Mouse (Mus musculus) kidney, adult 18-20 months (tissue): ENCODE results near the gene Trim8.

Experiments used
- DNase-seq: peaks from one replicate; pipeline ENCODE4 v3.0.0; 2021

Trim8 gene

DNA sequence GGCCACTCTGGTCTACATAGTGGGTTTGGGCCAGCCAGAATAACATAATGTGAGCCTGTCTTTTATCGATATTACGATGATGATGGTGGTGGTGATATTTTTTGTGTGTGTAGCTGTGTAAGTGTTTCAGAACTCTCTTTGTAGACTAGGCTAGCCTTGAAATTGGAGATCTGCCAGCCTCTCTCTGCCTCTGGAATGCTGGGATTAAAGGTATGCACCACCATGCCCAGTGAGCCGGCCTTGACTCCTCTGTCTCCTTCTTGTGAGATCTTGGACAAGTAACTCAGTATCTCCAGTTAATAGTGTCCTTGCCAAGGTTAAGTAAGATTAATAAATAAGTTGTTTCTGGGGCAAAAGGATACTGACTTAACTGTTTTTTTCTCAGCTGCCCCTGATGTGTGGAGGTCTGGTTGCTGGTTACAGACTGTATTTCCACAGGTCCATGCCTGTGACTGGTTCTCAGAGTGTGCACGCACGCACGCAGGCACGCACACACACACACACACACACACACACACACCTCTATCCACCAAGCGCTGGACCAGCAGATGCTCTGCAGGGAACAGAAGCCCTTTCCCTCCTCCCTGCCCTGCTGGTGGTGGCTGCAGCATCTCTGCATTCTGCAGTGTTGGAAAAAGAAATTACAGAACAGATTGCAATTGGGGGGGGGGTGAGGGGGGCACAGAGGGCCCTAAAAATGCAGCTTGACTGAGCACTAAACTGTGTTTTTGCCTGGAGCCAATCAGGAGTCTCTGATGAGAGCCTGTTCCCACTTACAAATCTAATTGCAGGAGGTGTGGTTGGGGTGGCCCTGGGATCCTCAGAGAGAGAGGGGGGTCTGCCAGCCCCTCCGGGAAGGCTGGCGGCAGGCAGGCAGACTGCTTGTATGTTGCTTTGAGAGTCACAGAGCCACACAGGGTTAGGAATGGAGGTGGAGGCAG, 24.5 kb downstream of the Trim8 start:
- peak; percentile 39 for DNase-seq

DNA sequence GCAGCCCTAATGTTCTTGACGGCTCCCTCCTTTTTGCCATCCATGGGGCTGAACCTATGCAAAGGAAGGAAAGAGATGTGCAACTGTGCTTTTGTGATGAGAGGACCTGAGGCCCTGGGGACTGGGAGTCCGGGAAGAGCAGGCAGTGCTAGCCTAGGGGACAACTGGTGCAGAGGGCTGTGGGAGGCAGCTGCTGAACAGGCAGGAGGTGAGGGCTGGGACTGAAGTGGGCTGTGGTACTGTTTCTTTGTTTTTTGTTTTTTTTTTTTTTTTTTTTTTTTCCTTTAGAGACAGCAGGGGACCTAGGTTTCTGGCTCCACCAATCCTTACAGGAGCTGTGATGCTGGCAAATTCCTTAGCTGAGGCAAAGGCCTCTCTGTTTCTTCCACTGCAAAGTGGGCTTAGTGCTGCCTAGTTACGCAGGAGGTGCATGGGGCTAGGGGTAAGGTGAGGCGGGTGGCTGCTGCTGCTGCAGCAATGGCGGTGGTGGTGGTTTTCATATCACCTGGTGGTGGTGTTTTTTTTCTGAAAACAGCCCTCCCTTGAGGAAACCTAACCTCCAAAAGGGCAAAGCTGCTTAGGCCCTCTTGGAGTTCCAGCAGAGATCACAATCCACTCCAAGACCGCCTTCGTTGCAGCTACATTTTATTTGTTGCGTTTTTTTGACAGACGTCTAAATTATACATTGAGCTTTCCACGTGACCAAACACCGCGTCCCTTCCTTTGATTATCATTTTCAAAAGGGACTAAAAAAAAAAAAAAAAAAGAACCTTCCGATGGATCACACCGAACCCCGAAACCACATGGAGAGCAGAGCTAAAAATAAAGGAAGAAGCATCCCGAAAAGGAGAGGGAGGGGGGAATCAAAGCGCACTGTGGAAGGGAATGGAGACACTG, 26.4 kb downstream of the Trim8 start:
- peak; percentile 12 for DNase-seq

DNA sequence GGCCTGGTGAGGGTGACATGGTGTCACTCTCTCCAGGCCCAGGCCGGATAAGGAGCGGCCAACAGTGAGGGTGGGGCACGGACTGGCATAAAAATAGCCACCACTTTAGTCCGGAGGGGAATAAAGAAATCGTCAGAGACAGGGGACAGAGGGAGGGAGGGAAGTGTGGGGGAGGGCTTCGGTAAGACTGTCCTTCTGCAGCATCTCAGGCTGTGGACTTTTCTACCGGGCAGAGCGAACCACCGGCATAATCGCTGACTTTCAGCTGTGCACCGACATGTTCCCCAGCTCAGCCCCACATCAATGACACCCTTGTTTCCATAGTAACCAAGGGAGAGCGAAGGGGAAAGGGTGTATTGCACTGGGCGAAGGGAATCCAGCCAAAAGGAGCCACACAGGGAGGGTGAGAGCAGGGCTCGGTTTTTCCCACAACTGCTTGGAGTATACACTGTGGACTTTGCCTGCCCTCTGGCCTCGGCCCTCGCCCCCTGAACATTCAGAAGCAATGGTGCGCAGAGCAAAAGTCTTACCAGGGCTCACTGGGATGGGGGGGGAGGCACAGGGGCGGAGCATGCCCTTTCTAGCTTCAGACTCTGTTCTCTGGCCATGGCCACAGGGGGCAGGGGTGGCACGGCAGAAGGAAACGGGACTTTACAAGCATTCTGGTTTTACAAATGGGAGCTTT, 27.2 kb downstream of the Trim8 start:
- DNase-seq = peak; percentile 89

DNA sequence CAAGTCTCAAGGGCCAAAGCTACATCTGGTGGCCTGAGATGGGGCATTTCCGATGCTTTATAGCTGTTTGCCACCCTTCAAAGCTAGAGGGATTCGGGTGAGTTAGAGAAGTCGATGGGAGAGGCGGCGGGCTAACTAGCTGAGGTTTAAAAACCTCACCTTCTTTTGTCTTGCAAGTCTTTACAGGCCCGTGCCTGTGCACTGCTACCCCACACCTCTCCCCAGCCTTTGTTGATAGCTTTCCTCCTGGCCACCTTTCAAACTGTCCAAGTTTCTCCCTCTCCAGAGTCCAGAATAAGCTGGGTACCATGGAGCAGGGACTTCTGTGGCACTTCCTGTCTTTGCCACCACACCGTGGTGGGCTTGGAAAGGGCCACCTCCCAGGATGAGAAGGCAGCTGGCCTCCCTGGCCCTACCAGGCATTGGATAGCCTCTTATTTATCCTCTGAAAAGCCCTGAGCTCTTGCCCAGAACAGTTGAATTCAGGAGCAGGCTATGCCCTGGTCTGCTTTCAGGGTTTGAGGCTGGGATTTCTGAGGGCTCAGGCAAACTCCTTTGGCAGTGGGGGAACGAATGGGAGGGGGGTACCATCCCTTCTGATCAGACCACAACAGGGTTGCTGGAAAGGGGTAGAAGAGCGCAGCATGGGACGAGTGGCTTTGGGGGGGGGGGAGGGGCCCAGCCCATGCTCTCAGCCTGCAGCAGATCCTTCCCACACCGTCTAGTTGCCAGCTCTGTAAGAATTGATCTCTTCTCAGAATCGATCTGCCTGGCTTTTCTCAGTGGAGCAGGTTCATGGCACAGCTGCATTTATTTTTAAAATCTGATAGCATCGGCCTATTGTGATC, 28.3 kb downstream of the Trim8 start:
- no peak for DNase-seq

DNA sequence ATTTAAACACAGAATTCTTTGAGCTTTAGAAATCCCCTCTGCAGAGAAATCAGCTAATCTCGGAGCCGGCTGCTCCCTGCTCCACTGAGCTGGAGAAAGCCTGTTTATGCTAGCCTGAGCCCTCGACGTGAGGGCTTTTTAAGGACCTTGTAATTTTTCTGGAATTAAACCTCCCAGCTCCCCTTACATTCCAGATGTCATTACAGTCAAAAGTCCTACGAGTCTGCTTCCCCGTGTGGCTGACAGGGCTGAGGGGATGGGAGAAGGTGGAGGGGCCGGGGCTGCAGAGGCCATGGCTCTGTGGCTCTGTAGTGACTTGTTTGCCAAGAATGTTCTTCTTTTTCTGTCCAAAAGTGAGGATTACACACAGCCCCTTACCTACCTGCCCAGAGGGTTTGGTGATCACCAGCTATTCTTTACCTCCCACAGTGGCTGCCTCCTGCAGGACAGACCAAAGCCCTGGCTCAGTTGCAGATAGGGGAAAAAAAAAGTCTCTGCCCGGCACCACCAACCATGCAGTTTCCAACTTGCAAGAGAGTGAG, 29.0 kb downstream of the Trim8 start:
- DNase-seq = no peak

DNA sequence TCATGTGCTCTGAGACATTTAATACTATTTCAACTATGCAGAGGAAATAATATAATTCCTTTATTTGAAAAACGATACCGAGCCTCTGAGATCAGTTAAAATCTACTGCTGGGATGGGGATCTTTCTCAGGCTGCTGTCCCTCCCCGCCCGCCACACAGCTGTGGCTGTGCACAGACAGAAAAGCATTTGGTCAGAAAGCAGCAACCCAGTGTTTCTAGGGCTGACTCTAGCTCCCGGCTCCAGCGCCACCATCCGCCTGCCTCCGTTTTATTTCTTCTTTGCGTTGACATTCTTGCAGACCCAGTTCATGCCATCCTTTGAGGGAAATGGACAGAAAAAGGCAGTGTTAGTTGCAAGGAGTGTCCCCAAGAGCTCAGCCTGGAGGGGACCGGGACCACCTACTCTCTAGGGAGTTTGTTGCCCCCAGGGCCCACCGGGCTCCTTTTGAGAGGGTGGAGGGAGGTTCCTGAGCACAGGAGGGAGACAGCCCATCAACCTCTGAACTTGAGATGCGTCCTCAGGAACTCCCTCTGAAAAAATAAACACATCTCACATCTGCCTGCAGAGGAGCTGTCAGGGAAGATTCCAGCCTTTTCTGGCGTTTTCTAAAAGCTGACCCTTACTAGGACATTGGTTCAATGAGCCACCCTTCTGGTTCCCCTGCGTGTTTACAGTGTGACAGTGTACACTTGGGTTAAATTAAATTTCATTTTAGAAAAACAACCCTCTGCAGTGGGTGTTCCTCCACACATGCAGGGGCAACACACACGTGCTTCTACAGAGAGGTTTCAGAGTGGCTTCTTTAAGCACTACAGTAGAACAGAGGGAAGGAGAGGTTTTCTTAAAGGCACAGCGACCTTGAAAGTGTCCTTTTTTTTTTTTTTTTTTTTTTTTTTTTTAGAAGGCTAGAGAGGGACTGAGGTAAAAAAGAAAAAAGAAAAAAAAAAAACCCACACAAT, 29.8 kb downstream of the Trim8 start:
- DNase-seq = peak; percentile 62

DNA sequence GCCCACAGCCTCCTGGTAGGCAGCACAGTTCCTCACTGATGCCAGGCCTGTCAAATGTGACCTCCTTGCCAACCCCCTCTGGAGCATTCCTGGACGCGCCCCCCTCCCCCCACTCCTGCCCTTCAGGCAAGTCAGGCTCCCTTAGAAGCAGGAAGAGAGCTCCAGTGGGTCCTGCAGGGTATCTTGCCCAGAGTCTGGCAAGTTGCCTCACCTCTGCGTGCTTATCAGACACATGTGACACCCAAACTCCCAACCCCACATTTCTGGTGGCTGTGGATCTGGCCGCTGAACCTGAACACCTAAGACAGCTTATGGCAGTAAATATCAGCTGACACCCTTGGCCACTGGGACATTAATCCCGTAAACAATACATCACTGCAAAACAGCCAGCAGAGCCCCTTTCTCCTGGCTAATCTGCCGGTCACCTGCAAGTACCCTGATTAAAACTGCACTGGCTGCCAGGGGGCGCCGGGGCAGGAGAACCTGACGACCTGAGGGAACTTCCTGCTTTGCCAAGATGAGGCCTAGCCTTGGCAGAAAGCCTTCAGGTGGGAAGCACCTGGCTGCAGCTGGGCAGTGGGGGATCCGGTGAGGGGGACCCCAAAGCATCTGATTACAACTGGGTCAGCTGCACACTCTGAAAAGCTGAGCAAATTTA, 30.7 kb downstream of the Trim8 start:
- DNase-seq = peak; percentile 59

DNA sequence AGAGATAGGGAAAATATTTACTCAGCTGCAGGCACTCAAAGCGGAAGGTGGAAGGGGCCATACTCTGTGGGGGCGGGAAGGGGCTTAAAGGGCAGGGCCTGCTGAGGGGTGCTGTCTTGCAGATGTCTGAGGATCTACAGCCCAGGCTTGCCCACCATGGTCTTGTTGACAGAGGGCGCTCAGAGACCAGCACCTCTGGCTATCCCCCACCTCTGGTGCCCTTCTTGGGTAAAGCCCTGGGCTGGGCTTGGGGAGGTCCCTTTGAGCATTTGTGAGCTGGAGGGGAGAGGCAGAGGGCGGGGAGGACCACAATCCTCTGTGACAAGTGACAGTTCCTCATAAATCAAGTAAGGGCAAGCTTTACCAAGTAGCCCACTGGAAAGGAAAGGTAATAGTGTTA, 31.6 kb downstream of the Trim8 start:
- DNase-seq = no peak

DNA sequence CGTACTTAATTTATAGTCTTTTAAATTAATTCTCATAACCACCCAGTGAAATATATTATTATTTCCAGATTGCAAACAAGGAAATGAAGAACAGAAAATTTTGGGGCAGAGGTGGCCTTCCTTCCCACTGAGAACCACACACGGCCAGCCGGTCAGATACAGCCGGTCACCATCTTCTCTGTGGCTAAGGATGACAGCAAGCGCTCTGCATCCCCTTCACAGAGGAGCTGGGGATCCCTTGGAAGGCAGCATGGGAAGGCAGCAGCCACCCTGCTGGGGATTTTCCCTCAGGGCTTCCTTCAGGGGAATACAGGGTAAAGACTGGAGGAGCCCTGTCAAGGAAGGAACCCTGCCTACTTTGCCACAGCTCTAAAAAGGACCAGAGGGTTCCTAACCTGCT, 32.0 kb downstream of the Trim8 start:
- no peak for DNase-seq

DNA sequence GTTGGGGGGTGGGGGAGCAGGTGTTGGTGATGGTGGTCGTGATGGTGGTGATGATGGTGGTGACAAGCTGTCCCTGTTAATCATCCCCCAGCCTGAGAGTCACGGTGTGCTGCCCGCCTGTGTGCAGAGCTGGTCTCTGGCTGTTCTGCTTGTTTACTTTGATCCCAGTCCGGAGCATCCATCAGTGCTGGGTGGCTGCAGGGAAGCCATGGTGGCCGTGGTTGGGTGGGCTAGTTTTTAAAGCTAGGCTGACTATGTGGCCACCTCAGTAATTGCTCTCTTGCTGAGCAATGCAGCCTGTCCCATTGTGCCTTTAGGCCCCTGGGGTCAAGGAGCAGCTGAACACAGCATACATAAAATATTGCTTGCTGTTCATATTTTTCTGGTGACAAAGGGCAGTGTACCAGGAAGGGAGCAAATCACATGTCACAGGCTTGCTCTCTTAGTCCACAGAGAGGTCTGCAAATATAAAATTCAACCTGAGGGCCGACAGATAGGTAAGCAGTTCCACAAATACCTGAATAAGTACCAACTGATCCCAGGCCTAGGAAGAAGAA, 33.1 kb downstream of the Trim8 start:
- DNase-seq = no peak

DNA sequence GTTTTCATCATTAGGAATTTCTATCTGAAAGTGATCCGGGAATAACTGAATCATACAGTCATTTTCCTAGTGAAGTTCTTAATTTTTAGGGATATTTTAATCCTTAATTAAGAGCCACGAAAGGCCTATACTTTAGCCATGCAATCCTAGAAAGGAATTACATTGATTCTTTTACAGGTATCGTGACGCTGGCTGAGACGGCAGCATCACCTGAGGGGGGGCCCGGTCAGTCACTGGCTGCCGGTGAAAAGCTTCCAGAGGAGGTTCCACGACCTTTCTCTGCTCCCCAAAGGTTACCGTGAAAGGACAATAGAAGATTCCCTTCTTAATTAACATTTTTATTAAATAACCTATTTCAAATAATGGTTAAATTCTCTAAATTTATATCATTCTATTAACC, 35.9 kb downstream of the Trim8 start:
- no peak for DNase-seq

DNA sequence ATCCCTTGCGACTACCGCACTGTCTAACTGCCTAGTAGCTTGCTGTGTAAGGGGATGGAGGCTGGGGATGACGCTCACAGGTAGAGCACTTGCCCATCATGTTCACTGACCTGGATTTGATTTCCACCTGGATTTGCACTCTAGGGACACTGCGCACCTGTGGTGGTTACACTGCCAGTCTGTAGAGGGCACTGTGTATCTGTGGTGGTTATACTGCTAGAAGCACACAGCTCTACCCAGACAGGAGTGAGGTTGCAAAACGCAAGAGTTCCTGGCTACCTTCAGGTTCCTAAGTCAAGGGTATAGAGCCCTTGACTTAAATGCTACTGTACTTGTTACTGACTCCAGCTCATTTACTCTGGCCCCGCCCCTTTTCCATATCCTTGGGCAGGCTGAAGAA, 36.7 kb downstream of the Trim8 start:
- no peak for DNase-seq

DNA sequence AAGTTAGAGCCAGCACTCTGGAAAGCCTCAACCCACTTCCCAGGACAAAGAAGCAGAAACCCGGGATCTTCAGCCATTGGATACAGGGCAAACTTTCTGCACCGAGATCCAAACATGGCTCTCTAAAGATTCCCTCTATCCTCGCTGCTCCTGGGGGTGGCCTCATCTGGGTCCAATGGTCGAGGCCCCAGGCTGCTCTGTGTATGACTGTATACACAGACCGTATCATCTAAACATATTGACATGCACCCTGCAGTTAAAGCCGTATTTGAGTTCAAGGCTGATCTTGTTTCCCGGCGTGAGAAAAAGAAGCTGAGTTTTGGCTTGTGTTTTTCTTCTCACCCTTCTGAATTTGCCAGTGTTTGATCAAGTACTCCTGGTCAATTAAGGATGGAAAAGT, 41.2 kb downstream of the Trim8 start:
- no peak for DNase-seq

DNA sequence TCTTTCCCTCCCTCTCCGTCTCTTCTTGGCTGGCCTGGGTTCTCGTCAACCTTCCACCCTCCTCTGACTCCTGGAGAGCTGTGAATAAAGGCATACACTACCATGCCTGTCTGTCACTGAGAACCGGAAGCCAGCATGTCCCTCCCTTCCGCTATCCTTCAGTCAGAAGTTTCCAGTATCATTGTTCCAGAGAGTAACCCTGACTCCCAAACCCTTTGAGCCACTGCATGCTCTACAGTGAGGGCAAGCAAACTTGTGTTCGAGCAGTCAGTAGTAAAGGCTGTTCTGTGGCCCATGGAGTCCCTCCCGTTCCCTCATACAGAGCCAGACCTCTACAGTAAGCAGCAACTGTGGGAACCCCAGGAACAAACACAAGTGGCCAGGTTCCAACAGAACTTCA, 46.1 kb downstream of the Trim8 start:
- no peak for DNase-seq

DNA sequence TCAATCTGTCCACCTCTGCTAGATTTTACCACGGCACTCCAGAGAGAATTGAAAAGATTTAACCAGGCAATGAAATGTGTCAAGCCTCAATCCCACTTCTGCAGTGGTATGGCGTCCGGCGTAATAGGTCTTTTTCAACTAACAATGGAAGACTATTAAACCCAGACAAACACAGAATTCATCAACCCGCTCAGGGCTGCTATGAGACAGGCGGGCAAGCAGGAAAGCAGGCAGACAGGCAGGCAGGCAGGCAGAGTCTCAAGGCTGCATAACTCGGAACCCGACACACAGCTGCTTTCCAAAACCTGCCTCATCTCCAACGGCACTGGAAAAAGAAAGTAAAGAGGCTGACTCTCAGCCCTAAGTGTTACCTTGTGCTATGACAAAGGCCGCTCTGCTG, 46.6 kb downstream of the Trim8 start:
- DNase-seq = no peak

DNA sequence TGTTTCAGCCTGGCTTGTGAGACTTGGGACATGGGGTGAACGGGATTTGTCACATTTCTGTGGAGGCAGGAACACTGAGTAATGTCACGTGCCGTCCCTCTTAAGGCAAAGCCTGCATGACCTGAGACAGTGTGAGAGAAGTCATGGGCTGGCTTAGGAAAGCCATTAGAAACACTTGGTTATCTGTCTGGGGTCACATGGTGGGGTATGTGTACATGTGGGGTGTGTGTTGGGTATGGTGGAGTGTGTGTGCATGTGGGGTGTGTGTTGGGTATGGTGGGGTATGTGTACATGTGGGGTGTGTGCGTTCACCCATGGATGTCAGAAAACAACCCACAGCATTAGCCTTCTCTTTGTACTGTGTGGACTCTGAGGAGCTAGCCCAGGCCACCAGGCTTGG, 48.9 kb downstream of the Trim8 start:
- DNase-seq = no peak

DNA sequence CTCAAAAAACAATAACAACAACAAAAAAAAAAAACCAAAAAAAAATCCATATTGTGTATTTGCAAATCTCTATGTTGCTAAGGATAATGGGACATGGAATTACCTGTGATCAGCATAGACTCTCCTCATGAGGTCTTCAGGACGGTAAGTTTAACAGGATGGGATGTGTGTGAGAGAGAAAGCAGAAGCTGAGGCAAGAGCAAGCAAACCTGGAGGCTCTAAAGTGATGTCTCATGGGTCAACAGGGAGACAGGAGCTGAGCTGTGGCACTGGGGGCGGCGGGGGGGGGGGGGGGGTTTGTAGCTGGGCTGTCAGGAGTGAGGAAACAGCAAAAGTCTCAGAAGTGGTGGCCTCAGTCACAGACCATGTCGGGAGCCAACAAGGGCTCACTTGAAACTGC, 51.0 kb downstream of the Trim8 start:
- no peak for DNase-seq

DNA sequence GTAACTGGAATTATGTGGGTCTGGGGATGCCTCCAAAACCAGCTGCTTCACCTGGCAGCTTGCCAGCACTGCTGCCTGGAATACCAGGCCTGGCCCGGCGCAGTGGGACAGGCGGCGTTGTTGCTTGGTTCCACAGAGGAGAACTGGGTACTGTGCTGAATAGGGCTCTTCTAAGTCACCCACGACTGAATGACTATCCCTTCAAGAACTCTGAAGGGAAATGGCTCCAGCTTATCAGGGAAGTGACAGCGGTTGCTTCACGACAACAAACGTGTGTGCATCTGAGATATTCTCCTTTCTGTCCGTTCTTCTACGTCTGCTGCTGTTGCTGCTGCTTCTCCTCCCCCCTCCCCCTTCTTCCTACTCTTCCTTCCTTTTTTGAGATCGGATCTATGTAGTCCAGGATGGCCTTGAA, 52.0 kb downstream of the Trim8 start:
- DNase-seq = no peak

DNA sequence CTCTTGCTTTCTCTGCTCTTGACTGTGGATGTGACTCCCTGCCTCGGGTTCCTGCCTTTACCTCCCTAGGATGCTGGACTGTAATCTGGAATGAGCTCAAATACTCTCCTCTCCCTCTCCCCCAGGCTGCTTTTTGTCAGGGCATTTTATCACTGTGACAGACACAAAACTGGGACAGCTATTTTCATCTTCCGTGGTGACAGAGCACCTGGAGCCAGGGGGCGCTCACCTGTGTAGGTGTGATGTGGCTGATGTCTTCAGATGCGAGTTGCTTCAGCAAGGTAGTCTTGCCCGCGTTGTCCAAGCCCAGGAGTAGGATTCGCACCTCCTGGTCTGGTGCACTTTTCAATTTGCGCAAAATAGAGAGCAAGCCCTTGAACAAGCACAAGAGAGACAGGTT, 56.5 kb downstream of the Trim8 start:
- DNase-seq = no peak

DNA sequence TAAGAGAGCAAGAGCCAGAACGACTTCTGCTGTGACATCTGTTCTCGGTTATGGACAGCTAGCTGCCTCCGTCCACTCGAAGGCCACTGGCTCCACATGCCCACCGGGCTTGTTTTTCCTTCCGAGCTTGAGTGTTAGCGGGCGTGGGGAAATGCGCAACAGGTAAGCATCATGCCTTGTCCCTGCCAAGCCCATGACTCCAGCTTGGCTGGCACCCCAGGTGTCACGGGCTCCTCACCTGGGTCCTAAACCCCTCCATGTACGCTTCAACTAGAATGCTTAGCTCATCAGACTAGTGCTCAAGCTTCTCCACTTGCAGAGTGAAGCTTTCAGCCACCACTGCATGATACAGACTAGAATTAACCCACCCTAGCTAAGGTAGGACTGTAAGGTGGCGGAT, 57.1 kb downstream of the Trim8 start:
- peak; percentile 50 for DNase-seq
